Mouse (Mus musculus): ENCODE measurements around the gene Nxn. TPM values are rescaled to one million over a fixed set of nuclear protein-coding genes. Genes with fewer than 3 reads are reported as not detected.

Nxn gene
- polyA plus RNA-seq, 1 experiment: 24.7 TPM

DNA sequence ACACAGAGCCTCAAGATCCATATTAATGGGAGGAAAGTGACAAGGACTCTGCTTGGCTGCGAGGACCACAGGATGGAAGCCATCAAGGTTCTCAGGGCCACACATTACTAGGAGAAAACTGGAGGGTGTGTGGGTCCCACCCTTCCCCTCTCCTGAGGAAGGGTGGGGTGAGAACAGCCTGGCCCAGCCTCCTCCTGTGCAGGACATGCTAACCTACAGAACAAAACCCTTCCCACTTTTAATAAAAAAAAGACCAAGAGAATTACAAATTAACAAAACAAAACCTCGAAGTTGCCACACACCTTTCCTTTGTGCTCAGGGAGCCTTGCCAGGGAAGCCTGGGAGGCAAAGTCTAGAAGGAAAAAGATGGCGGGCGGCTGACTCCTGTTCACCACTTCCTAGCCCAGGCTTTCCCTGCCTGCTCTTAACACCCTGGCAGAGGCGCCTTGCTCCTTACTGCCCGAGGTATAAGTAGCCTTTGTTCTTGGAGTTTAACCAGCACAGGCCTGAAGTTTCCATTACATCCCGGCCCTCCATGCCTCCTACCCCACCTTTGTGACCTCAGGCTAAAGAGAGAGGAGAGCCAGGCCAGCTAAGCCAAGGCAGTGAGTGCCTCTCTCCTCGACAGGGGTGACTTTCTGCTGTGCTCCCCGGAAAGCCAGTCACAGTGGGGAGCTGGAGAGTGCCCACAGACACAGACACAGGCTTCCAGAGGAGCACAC is 79.1 kb downstream of the Nxn start:
- WGBS: 90% methylated on average over 9 of the region's 9 CpGs
- H3K27ac ChIP-seq (ENCODE audit: control insufficient read depth, insufficient read depth, low read length): no peak overlapping the region
- no peaks in the 10 kb centered on the region for H3K4me1 ChIP-seq (replicated peaks; ENCODE audit: control insufficient read depth, insufficient read depth, low read length)
- no peaks in the 10 kb centered on the region for H3K36me3 ChIP-seq (ENCODE audit: control insufficient read depth, insufficient read depth, low read length)
- H3K4me3 ChIP-seq (ENCODE audit: control insufficient read depth, insufficient read depth, low read length): no peak overlapping the region
- no peaks in the 10 kb centered on the region for H3K27me3 ChIP-seq (ENCODE audit: control insufficient read depth, insufficient read depth, low read length)
- TF ChIP-seq POLR2A (IDR thresholded peaks at IDR 0.05; ENCODE audit: control insufficient read depth, extremely low read depth, insufficient read depth, low read length, poor library complexity) (no peak), CTCF (IDR thresholded peaks at IDR 0.05; ENCODE audit: borderline replicate concordance, control insufficient read depth, extremely low read depth, insufficient read depth, low read length, poor library complexity) (no peak)
- DNase-seq: no peak

DNA sequence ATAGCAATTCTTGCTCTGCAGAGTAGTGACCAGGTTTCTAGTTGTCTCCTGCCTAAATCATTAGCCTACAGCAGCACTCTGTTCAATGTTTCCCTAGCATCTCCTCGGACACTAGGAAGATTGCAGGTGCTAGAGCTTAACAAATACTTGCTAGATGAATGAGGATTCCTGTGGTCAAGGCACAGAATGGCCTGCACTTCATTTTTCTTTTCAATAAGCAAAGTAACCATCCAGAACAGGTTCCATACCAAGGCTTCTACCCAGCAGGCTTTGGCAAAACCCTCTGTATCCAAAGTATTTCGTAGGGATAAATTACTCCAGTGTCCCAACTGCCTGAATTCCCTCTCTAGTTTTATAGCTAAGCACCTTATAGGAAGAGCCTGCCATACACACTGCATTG is 81.0 kb downstream of the Nxn start:
- no peaks in the 10 kb centered on the region for H3K4me1 ChIP-seq (replicated peaks; ENCODE audit: control insufficient read depth, insufficient read depth, low read length)
- no peaks in the 10 kb centered on the region for H3K27me3 ChIP-seq (ENCODE audit: control insufficient read depth, insufficient read depth, low read length)
- DNase-seq: no peak
- TF ChIP-seq CTCF (IDR thresholded peaks at IDR 0.05; ENCODE audit: borderline replicate concordance, control insufficient read depth, extremely low read depth, insufficient read depth, low read length, poor library complexity) (no peak), POLR2A (IDR thresholded peaks at IDR 0.05; ENCODE audit: control insufficient read depth, extremely low read depth, insufficient read depth, low read length, poor library complexity) (no peak)
- no peak overlapping the region for H3K4me3 ChIP-seq (ENCODE audit: control insufficient read depth, insufficient read depth, low read length)
- 86% methylated on average over 2 of the region's 2 CpGs for WGBS
- H3K36me3 ChIP-seq (ENCODE audit: control insufficient read depth, insufficient read depth, low read length): no peaks in the 10 kb centered on the region
- no peak overlapping the region for H3K27ac ChIP-seq (ENCODE audit: control insufficient read depth, insufficient read depth, low read length)

DNA sequence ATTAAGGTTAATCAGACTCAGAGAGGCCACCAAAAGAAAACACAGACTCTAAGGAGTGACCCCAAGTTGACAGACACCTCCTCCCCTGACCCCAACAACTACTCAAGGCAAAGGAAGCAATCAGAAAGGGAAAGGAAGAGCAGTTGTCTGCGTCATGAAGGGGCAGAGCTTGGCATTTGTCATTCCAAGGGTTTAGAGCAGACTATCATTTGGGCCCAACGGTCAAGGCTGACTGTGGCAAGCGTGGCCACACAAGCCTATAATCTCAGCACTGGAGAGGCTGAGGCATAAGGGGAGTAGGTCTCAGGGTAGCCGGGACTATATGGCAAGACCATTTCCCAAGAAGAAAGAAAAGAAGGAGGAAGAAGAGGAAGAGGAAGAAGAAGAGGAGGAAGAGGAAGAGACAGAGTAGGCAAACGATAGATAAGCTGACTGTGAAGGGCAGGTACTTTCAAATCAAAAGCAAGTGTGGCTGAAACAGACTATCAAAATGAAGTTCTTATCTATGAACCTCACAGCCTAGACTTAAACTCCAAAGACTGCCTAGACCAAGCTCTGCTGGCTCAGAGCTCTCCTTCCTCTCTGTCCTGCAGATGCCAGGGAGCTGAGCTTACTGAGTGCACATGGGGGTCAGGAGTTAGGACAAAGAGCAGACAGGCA is 83.0 kb downstream of the Nxn start:
- H3K4me3 ChIP-seq (ENCODE audit: control insufficient read depth, insufficient read depth, low read length): no peak overlapping the region
- no peak for DNase-seq
- H3K27ac ChIP-seq (ENCODE audit: control insufficient read depth, insufficient read depth, low read length): no peak overlapping the region
- 0 out of 2 replicates have a peak, but pooled peaks cover 3% of the 10 kb centered on the region for H3K4me1 ChIP-seq (replicated peaks; ENCODE audit: control insufficient read depth, insufficient read depth, low read length)
- TF ChIP-seq CTCF (IDR thresholded peaks at IDR 0.05; ENCODE audit: borderline replicate concordance, control insufficient read depth, extremely low read depth, insufficient read depth, low read length, poor library complexity) (no peak), POLR2A (IDR thresholded peaks at IDR 0.05; ENCODE audit: control insufficient read depth, extremely low read depth, insufficient read depth, low read length, poor library complexity) (no peak)
- H3K36me3 ChIP-seq (ENCODE audit: control insufficient read depth, insufficient read depth, low read length): no peaks in the 10 kb centered on the region
- 86% methylated on average over 5 of the region's 5 CpGs for WGBS
- no peaks in the 10 kb centered on the region for H3K27me3 ChIP-seq (ENCODE audit: control insufficient read depth, insufficient read depth, low read length)

DNA sequence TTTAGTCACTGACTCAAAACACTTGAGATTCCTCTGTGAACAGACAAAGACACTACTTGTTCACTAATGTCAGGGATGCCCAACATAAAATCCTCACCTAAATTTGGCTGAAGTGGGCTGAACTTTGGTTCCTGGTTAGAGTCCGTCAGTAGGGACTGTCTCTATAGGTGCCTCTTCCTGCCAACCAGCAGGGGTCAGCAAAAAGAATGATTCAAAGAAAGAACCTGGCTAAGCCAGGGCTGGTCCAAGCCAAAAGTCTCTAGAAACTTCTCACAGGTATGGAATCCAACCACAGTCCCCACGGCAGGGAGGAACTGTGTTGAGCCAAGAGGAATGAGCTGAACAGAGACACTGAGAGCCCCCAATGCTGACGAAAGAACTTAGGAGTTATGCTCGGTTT is 84.2 kb downstream of the Nxn start:
- no peak for TF ChIP-seq POLR2A (IDR thresholded peaks at IDR 0.05; ENCODE audit: control insufficient read depth, extremely low read depth, insufficient read depth, low read length, poor library complexity)
- TF ChIP-seq CTCF (IDR thresholded peaks at IDR 0.05; ENCODE audit: borderline replicate concordance, control insufficient read depth, extremely low read depth, insufficient read depth, low read length, poor library complexity): no peak
- H3K4me1 ChIP-seq (replicated peaks; ENCODE audit: control insufficient read depth, insufficient read depth, low read length): 0 out of 2 replicates have a peak, but pooled peaks cover 7% of the 10 kb centered on the region
- H3K27ac ChIP-seq (ENCODE audit: control insufficient read depth, insufficient read depth, low read length): no peak overlapping the region
- 66% methylated on average over 4 of the region's 4 CpGs for WGBS
- no peaks in the 10 kb centered on the region for H3K36me3 ChIP-seq (ENCODE audit: control insufficient read depth, insufficient read depth, low read length)
- H3K4me3 ChIP-seq (ENCODE audit: control insufficient read depth, insufficient read depth, low read length): no peak overlapping the region
- no peaks in the 10 kb centered on the region for H3K27me3 ChIP-seq (ENCODE audit: control insufficient read depth, insufficient read depth, low read length)
- DNase-seq: no peak

DNA sequence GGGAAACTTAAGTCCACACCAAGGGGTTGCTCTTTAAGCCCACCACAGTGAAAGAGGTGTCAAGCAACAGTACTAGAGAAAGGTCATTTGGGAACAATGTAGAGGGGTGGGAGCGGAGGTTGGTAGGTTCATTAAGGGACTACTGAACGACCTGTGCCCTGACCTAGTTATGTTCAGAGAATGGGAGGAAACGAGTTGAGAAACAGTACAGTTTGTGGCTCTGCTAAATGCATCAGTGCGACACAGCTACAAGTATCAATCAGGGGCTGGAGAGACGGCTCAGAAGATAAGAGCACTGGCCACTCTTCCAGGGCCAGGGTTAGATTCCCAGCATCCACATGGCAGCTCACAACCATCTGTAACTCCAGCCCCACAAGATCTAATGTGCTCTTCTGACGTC is 84.8 kb downstream of the Nxn start:
- Histone ChIP-seq H3K27ac (ENCODE audit: control insufficient read depth, insufficient read depth, low read length) (no peak overlapping the region), H3K27me3 (ENCODE audit: control insufficient read depth, insufficient read depth, low read length) (no peaks in the 10 kb centered on the region), H3K4me1 (replicated peaks; ENCODE audit: control insufficient read depth, insufficient read depth, low read length) (peaks cover 9% of the 10 kb centered on the region; the same call in 1 of the 2 replicates), H3K36me3 (ENCODE audit: control insufficient read depth, insufficient read depth, low read length) (no peaks in the 10 kb centered on the region), H3K4me3 (ENCODE audit: control insufficient read depth, insufficient read depth, low read length) (no peak overlapping the region)
- 87% methylated on average over 6 of the region's 6 CpGs for WGBS
- TF ChIP-seq CTCF (IDR thresholded peaks at IDR 0.05; ENCODE audit: borderline replicate concordance, control insufficient read depth, extremely low read depth, insufficient read depth, low read length, poor library complexity): no peak
- TF ChIP-seq POLR2A (IDR thresholded peaks at IDR 0.05; ENCODE audit: control insufficient read depth, extremely low read depth, insufficient read depth, low read length, poor library complexity): no peak
- DNase-seq: no peak

DNA sequence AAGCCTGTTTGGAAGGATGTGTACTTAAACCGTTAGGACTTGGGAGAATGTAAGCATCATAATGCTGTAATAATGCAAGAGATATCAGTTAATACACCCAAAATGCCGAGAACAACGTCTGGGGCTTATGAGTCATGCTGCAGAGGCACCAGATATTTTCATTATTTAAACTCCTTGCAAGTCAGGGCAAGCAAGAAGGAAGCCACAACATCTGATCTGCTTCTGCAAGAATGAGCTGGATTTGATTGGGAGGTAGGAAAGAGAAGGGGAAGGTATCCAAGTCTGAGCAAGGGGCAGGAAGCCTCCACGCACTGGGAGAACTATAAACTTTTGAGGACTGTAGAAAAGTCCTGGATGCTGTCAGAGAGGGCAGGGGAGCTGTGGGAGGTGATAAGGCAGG is 86.1 kb downstream of the Nxn start:
- DNase-seq: no peak
- WGBS: 83% methylated on average over 4 of the region's 4 CpGs
- TF ChIP-seq CTCF (IDR thresholded peaks at IDR 0.05; ENCODE audit: borderline replicate concordance, control insufficient read depth, extremely low read depth, insufficient read depth, low read length, poor library complexity) (no peak), POLR2A (IDR thresholded peaks at IDR 0.05; ENCODE audit: control insufficient read depth, extremely low read depth, insufficient read depth, low read length, poor library complexity) (no peak)
- Histone ChIP-seq H3K36me3 (ENCODE audit: control insufficient read depth, insufficient read depth, low read length) (no peaks in the 10 kb centered on the region), H3K4me3 (ENCODE audit: control insufficient read depth, insufficient read depth, low read length) (no peak overlapping the region), H3K27ac (ENCODE audit: control insufficient read depth, insufficient read depth, low read length) (no peak overlapping the region), H3K27me3 (ENCODE audit: control insufficient read depth, insufficient read depth, low read length) (no peaks in the 10 kb centered on the region), H3K4me1 (replicated peaks; ENCODE audit: control insufficient read depth, insufficient read depth, low read length) (peaks cover 9% of the 10 kb centered on the region; the same call in 1 of the 2 replicates)

Measured in thymus, adult 2 months (tissue).